Mouse (Mus musculus) kidney, embryonic 15.5 days (tissue): ENCODE results near the gene Fkbp7. TPM values are rescaled to one million over a fixed set of nuclear protein-coding genes. Genes with fewer than 3 reads are reported as not detected.
A peak's percentile ranks its signal among the peaks of the same experiment; 100 is the strongest.

Source experiments
- ATAC-seq: fragments of 200-750 bp; cut with Nextera tagmentation; replicated peaks from 2 replicates; pipeline ENCODE4 v1.8.0; 2017; ENCODE audit warnings: moderate TSS enrichment; ENCODE audit not compliant: low FRiP score
- H3K27ac ChIP-seq: fragments of 300-500 bp; sonication (generic); 2 replicates; pipeline ENCODE4 v1.5.1; 2015; ENCODE audit warnings: mild to moderate bottlenecking, inconsistent platforms
- H3K27me3 ChIP-seq: fragments of 300-500 bp; sonication (generic); 2 replicates; pipeline ENCODE4 v1.6.1; 2015; ENCODE audit warnings: inconsistent platforms
- H3K36me3 ChIP-seq: fragments of 300-500 bp; sonication (generic); 2 replicates; pipeline ENCODE4 v1.6.1; 2015; ENCODE audit warnings: inconsistent platforms
- H3K4me1 ChIP-seq: fragments of 300-500 bp; sonication (generic); 2 replicates; pipeline ENCODE4 v1.6.1; 2015; ENCODE audit warnings: inconsistent platforms
- H3K4me2 ChIP-seq: fragments of 300-500 bp; sonication (generic); 2 replicates; pipeline ENCODE4 v1.6.1; 2015; ENCODE audit warnings: moderate library complexity, mild to moderate bottlenecking, inconsistent platforms
- H3K4me3 ChIP-seq: fragments of 300-500 bp; sonication (generic); replicated peaks from 2 replicates; pipeline ENCODE4 v1.5.1; 2015; ENCODE audit warnings: mild to moderate bottlenecking, inconsistent platforms
- H3K9ac ChIP-seq: fragments of 300-500 bp; sonication (generic); 2 replicates; pipeline ENCODE4 v1.6.1; 2015; ENCODE audit warnings: mild to moderate bottlenecking, inconsistent platforms
- H3K9me3 ChIP-seq: fragments of 300-500 bp; sonication (generic); replicated peaks from 2 replicates; pipeline ENCODE4 v1.6.1; 2016; ENCODE audit warnings: inconsistent platforms
- WGBS: fragments of 180-500 bp; shearing (Covaris S2); methylation state at CpG from one replicate; pipeline ENCODE4 v1.1.7; 2015; ENCODE audit warnings: mixed read lengths; 5-methylcytosine and 5-hydroxymethylcytosine counted together
- polyA plus RNA-seq: library from polyadenylated mRNA; unstranded; fragments of >200 nt; fragmentation: Nextera tagmentation; extraction: Ambion mirVana; gene quantifications from 2 replicates; pipeline ENCODE4 v1.2.1, GENCODE M21; 2015

Fkbp7 gene
- 65.4 and 66.7 TPM in 2 replicates for polyA plus RNA-seq

GRCm38 (mm10) chr2:76672966-76673392 is at the start of gene Fkbp7:
Fkbp7 (minus strand) TSS chr2:76673116.
- under 1% methylated on average over 17 of the region's 17 CpGs for WGBS
- Histone ChIP-seq H3K4me3 (peak within 1 kb of the TSS; percentile 54), H3K4me2 (peak within 1 kb of the TSS; percentile 77), H3K9me3 (no peaks in the 10 kb centered on the region), H3K36me3 (peaks cover 9% of the 10 kb centered on the region; the same call in 1 of the 2 replicates), H3K4me1 (peaks cover 32% of the 10 kb centered on the region), H3K9ac (peak within 1 kb of the TSS; percentile 60), H3K27me3 (no peaks in the 10 kb centered on the region), H3K27ac (peak within 1 kb of the TSS; percentile 91)
- peak; percentile 90 for ATAC-seq

GRCm38 (mm10) chr2:76719650-76720049 is 46.7 kb upstream of the Fkbp7 start:
- H3K27ac ChIP-seq = no peak overlapping the region
- H3K9ac ChIP-seq = no peak overlapping the region
- H3K4me1 ChIP-seq = no peaks in the 10 kb centered on the region
- H3K4me3 ChIP-seq = no peak overlapping the region
- no peak overlapping the region for H3K4me2 ChIP-seq
- no peaks in the 10 kb centered on the region for H3K27me3 ChIP-seq
- H3K9me3 ChIP-seq = peaks cover 10% of the 10 kb centered on the region
- ATAC-seq = no peak
- 95% methylated on average over 14 of the region's 14 CpGs for WGBS
- peaks cover 5% of the 10 kb centered on the region for H3K36me3 ChIP-seq

GRCm38 (mm10) chr2:76714984-76715383 is 42.1 kb upstream of the Fkbp7 start:
- Histone ChIP-seq H3K27me3 (no peaks in the 10 kb centered on the region), H3K9ac (no peak overlapping the region), H3K4me3 (no peak overlapping the region), H3K4me2 (no peak overlapping the region), H3K4me1 (no peaks in the 10 kb centered on the region), H3K9me3 (peaks cover 30% of the 10 kb centered on the region), H3K27ac (no peak overlapping the region), H3K36me3 (peaks cover 32% of the 10 kb centered on the region)
- 73% methylated on average over 8 of the region's 8 CpGs for whole genome bisulfite sequencing
- no peak for ATAC-seq

GRCm38 (mm10) chr2:76708512-76708911 is 35.6 kb upstream of the Fkbp7 start:
- no peak overlapping the region for H3K4me3 ChIP-seq
- H3K4me1 ChIP-seq = no peaks in the 10 kb centered on the region
- no peak overlapping the region for H3K4me2 ChIP-seq
- no peak for ATAC-seq
- no peak overlapping the region for H3K9ac ChIP-seq
- peaks cover 37% of the 10 kb centered on the region for H3K36me3 ChIP-seq
- no peak overlapping the region for H3K27ac ChIP-seq
- WGBS = 92% methylated on average over 3 of the region's 3 CpGs
- peaks cover 25% of the 10 kb centered on the region for H3K9me3 ChIP-seq
- no peaks in the 10 kb centered on the region for H3K27me3 ChIP-seq

- H3K9ac ChIP-seq = no peak overlapping the region
- no peak overlapping the region for H3K27ac ChIP-seq
- peaks cover 17% of the 10 kb centered on the region for H3K36me3 ChIP-seq
- H3K9me3 ChIP-seq = peaks cover 14% of the 10 kb centered on the region
- H3K27me3 ChIP-seq = no peaks in the 10 kb centered on the region
- no peak for ATAC-seq
- 91% methylated on average over 13 of the region's 13 CpGs for WGBS
- no peak overlapping the region for H3K4me3 ChIP-seq
- no peaks in the 10 kb centered on the region for H3K4me1 ChIP-seq
- no peak overlapping the region for H3K4me2 ChIP-seq
These were observed 32.7 kb upstream of the Fkbp7 start for GRCm38 (mm10) chr2:76705655-76706054.

GRCm38 (mm10) chr2:76702751-76703150 is 29.8 kb upstream of the Fkbp7 start:
- Histone ChIP-seq H3K27me3 (no peaks in the 10 kb centered on the region), H3K36me3 (peaks cover 11% of the 10 kb centered on the region; the same call in 1 of the 2 replicates), H3K4me3 (no peak overlapping the region), H3K9ac (no peak overlapping the region), H3K27ac (no peak overlapping the region), H3K4me2 (no peak overlapping the region), H3K9me3 (no peaks in the 10 kb centered on the region), H3K4me1 (0 out of 2 replicates have a peak, but pooled peaks cover 3% of the 10 kb centered on the region)
- WGBS = 87% methylated on average over 5 of the region's 5 CpGs
- no peak for ATAC-seq

GRCm38 (mm10) chr2:76702188-76702587 is 29.3 kb upstream of the Fkbp7 start:
- H3K27ac ChIP-seq = no peak overlapping the region
- peaks cover 17% of the 10 kb centered on the region for H3K36me3 ChIP-seq
- no peaks in the 10 kb centered on the region for H3K9me3 ChIP-seq
- no peak for ATAC-seq
- no peaks in the 10 kb centered on the region for H3K27me3 ChIP-seq
- H3K9ac ChIP-seq = no peak overlapping the region
- H3K4me2 ChIP-seq = no peak overlapping the region
- WGBS = 78% methylated on average over 3 of the region's 3 CpGs
- H3K4me3 ChIP-seq = no peak overlapping the region
- H3K4me1 ChIP-seq = 0 out of 2 replicates have a peak, but pooled peaks cover 3% of the 10 kb centered on the region

- H3K4me1 ChIP-seq = 0 out of 2 replicates have a peak, but pooled peaks cover 3% of the 10 kb centered on the region
- H3K27me3 ChIP-seq = no peaks in the 10 kb centered on the region
- no peak for ATAC-seq
- H3K27ac ChIP-seq = no peak overlapping the region
- no peaks in the 10 kb centered on the region for H3K9me3 ChIP-seq
- H3K36me3 ChIP-seq = peaks cover 76% of the 10 kb centered on the region
- WGBS = 78% methylated on average over 6 of the region's 6 CpGs
- no peak overlapping the region for H3K4me3 ChIP-seq
- no peak overlapping the region for H3K4me2 ChIP-seq
- H3K9ac ChIP-seq = no peak overlapping the region
These were observed 22.4 kb upstream of the Fkbp7 start for GRCm38 (mm10) chr2:76695290-76695689.

GRCm38 (mm10) chr2:76693765-76694164 is 20.8 kb upstream of the Fkbp7 start:
- no peak for ATAC-seq
- H3K27me3 ChIP-seq = no peaks in the 10 kb centered on the region
- no peaks in the 10 kb centered on the region for H3K9me3 ChIP-seq
- H3K36me3 ChIP-seq = peaks cover 83% of the 10 kb centered on the region
- no peak overlapping the region for H3K9ac ChIP-seq
- no peak overlapping the region for H3K4me2 ChIP-seq
- no peak overlapping the region for H3K4me3 ChIP-seq
- no peak overlapping the region for H3K27ac ChIP-seq
- H3K4me1 ChIP-seq = no peaks in the 10 kb centered on the region
- 70% methylated on average over 5 of the region's 5 CpGs for WGBS

- H3K36me3 ChIP-seq = peaks cover 93% of the 10 kb centered on the region
- no peak overlapping the region for H3K4me2 ChIP-seq
- H3K4me3 ChIP-seq = no peak overlapping the region
- WGBS = 79% methylated on average over 12 of the region's 12 CpGs
- H3K9me3 ChIP-seq = no peaks in the 10 kb centered on the region
- peak; percentile 56; the same call in 1 of the 2 replicates for ATAC-seq
- H3K9ac ChIP-seq = no peak overlapping the region
- no peaks in the 10 kb centered on the region for H3K27me3 ChIP-seq
- H3K27ac ChIP-seq = peak overlapping the region; percentile 30; the same call in 1 of the 2 replicates
- H3K4me1 ChIP-seq = no peaks in the 10 kb centered on the region
These were observed 17.7 kb upstream of the Fkbp7 start for GRCm38 (mm10) chr2:76690436-76691204.

- no peak for ATAC-seq
- Histone ChIP-seq H3K27ac (no peak overlapping the region), H3K9ac (no peak overlapping the region), H3K4me1 (no peaks in the 10 kb centered on the region), H3K27me3 (no peaks in the 10 kb centered on the region), H3K4me3 (no peak overlapping the region), H3K4me2 (no peak overlapping the region), H3K9me3 (no peaks in the 10 kb centered on the region), H3K36me3 (peaks cover 92% of the 10 kb centered on the region)
- 47% methylated on average over 7 of the region's 7 CpGs for WGBS
These were observed 15.2 kb upstream of the Fkbp7 start for GRCm38 (mm10) chr2:76688162-76688561.

GRCm38 (mm10) chr2:76687608-76688007 is 14.7 kb upstream of the Fkbp7 start:
- 65% methylated on average over 3 of the region's 3 CpGs for WGBS
- ATAC-seq = no peak
- Histone ChIP-seq H3K4me2 (no peak overlapping the region), H3K9ac (no peak overlapping the region), H3K27ac (no peak overlapping the region), H3K9me3 (no peaks in the 10 kb centered on the region), H3K36me3 (peaks cover 92% of the 10 kb centered on the region), H3K27me3 (no peaks in the 10 kb centered on the region), H3K4me3 (no peak overlapping the region), H3K4me1 (no peaks in the 10 kb centered on the region)
